Mouse (Mus musculus): Measurements from ENCODE around the gene Ppm1d. TPM values are rescaled to one million over a fixed set of nuclear protein-coding genes. Genes with fewer than 3 reads are reported as not detected.

Ppm1d gene
- polyA plus RNA-seq, 1 experiment from 2014 or later = 24.2 TPM

DNA sequence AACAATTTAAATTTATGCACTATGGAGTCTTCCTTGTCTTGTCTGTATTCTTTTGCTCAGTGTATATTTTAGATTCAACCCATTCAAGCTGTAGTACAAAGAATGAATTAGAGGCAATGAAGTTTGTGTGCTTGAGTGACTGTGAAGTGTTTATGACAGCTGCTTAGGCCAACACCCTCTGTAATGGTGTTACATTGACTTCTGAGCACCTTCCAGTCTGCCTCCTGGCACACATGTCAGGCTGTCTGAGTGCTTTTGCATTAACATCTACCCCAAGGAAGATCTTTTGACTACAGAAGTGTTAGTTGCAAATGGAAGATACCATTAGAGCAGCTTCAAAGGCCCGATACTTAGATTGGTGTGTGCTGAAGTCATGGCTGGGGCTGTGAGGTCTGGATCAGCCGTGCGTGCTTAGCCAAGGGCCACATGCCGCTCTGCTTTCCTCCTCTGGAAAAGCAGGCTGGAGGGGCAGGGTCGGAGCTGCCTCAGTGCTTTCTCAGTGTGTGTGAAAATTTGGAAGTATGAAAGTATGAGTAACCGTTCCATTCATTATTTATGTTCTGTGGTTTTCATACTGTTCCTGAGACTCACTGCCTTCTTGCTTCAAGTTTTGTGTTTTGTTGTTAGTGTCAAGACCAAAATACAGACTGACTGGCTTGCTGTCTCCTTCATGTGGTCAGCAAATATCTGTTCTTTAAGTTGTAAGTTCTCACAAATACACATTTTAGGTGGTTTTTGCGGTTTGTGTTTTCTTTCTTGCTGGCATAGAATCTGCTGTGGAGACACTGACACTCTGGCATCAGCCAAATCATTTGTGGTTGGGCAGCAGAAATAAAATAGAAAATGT lies 73.2 kb downstream of the Ppm1d start:
- H3K4me3 ChIP-seq (replicated peaks; ENCODE audit: low read depth, low read length) = no peak overlapping the region
- no peak overlapping the region for H3K27ac ChIP-seq (replicated peaks; ENCODE audit: low read depth, low read length)
- no peaks in the 10 kb centered on the region for H3K9me3 ChIP-seq (ENCODE audit: control insufficient read depth, low read length)
- H3K4me2 ChIP-seq (ENCODE audit: low read length) = no peak overlapping the region
- no peak for DNase-seq
- H3K9ac ChIP-seq (replicated peaks; ENCODE audit: low read length) = no peak overlapping the region
- no peaks in the 10 kb centered on the region for H3K27me3 ChIP-seq (ENCODE audit: control insufficient read depth, insufficient read depth, low read length)
- no peaks in the 10 kb centered on the region for H3K36me3 ChIP-seq (ENCODE audit: control insufficient read depth, insufficient read depth, low read length)
- no peak for ATAC-seq (ENCODE audit: low FRiP score, low TSS enrichment)
- no peaks in the 10 kb centered on the region for H3K4me1 ChIP-seq (ENCODE audit: control insufficient read depth, insufficient read depth, low read length)
- 81% methylated on average over 7 of the region's 7 CpGs for WGBS

DNA sequence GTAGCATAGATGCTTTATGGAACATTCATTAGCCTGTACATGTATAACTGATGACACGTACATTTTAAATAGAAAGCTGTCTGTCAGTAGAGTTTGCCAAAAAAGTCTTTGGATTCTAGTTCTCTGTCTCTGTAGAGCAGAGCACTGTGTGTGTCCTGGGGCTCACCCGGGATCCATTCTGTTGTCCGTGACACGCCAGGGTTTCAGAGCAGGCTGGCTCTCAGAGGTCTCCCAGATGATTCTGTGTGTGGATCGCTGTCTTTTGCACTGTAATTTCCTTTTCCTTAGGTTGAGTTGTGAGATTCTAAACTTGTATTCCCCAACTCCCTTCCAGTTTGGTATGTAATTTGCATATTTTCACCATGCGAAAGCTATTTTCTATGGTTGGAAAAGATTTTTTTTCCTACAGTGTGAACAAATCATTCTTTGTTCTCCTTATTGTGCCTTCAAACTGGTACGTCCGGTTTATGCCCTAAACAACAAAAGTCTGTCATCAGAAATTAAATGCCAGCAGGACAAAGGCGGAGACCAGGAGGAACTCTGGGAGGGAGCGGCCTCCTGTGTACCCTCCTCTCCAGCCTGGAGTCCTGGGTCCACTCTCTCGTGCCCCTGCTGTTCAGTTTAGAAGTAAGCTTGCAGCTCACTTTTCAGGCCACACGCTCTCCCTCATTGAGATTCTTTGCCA lies 81.3 kb downstream of the Ppm1d start:
- DNase-seq (peak; percentile 47), ATAC-seq (ENCODE audit: low FRiP score, low TSS enrichment) (no peak)
- H3K9ac ChIP-seq (replicated peaks; ENCODE audit: low read length) = no peak overlapping the region
- H3K27ac ChIP-seq (replicated peaks; ENCODE audit: low read depth, low read length) = no peak overlapping the region
- no peaks in the 10 kb centered on the region for H3K27me3 ChIP-seq (ENCODE audit: control insufficient read depth, insufficient read depth, low read length)
- WGBS = 32% methylated on average over 12 of the region's 12 CpGs
- H3K4me2 ChIP-seq (ENCODE audit: low read length) = no peak overlapping the region
- no peaks in the 10 kb centered on the region for H3K36me3 ChIP-seq (ENCODE audit: control insufficient read depth, insufficient read depth, low read length)
- no peak overlapping the region for H3K4me3 ChIP-seq (replicated peaks; ENCODE audit: low read depth, low read length)
- H3K4me1 ChIP-seq (ENCODE audit: control insufficient read depth, insufficient read depth, low read length) = 0 out of 2 replicates have a peak, but pooled peaks cover 4% of the 10 kb centered on the region
- H3K9me3 ChIP-seq (ENCODE audit: control insufficient read depth, low read length) = no peaks in the 10 kb centered on the region

DNA sequence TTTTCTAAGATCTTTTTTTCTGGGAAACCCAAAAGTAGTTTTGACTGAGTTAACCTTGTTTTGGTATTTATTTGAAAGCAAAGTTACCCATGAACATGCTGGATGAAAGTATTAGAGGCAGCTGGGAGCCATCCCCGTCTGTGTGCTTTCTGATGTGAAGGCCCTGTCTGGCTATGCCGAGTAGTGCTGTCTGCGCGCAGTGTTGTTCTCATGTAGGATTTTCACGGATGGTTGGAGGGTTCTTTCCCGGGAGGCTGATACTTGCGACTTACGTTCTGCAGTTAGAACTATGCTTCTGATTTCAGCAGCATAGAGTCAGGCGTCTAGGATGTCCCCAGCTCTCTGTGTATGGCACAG lies 81.8 kb downstream of the Ppm1d start:
- H3K4me1 ChIP-seq (ENCODE audit: control insufficient read depth, insufficient read depth, low read length) = 0 out of 2 replicates have a peak, but pooled peaks cover 4% of the 10 kb centered on the region
- H3K36me3 ChIP-seq (ENCODE audit: control insufficient read depth, insufficient read depth, low read length) = no peaks in the 10 kb centered on the region
- H3K27ac ChIP-seq (replicated peaks; ENCODE audit: low read depth, low read length) = no peak overlapping the region
- H3K4me2 ChIP-seq (ENCODE audit: low read length) = no peak overlapping the region
- no peak overlapping the region for H3K9ac ChIP-seq (replicated peaks; ENCODE audit: low read length)
- ATAC-seq (ENCODE audit: low FRiP score, low TSS enrichment) (no peak), DNase-seq (peak; percentile 38)
- no peak overlapping the region for H3K4me3 ChIP-seq (replicated peaks; ENCODE audit: low read depth, low read length)
- H3K9me3 ChIP-seq (ENCODE audit: control insufficient read depth, low read length) = no peaks in the 10 kb centered on the region
- 18% methylated on average over 9 of the region's 9 CpGs for WGBS
- H3K27me3 ChIP-seq (ENCODE audit: control insufficient read depth, insufficient read depth, low read length) = no peaks in the 10 kb centered on the region

DNA sequence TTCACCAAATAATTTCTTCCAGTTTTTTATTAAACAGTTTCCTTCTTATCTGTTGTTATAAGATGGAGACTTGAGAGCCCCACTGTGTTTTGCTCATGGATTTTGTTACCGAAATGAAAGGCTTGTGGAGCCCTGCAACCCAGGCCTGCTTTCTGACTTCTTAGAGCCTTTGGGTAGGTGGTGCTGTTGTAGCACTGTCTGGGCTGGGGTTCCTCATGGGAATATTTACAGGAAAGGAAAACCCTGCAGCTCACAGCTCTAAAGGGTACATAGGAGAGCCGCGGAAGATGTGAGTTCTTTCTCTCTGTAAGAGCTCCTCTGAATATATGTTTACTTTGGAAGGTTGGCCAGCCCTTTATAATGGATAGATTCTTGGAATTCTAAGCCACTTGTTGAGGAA lies 82.9 kb downstream of the Ppm1d start:
- Histone ChIP-seq H3K9me3 (ENCODE audit: control insufficient read depth, low read length) (no peaks in the 10 kb centered on the region), H3K4me1 (ENCODE audit: control insufficient read depth, insufficient read depth, low read length) (0 out of 2 replicates have a peak, but pooled peaks cover 4% of the 10 kb centered on the region), H3K27ac (replicated peaks; ENCODE audit: low read depth, low read length) (no peak overlapping the region), H3K4me3 (replicated peaks; ENCODE audit: low read depth, low read length) (no peak overlapping the region), H3K27me3 (ENCODE audit: control insufficient read depth, insufficient read depth, low read length) (no peaks in the 10 kb centered on the region), H3K4me2 (ENCODE audit: low read length) (no peak overlapping the region), H3K9ac (replicated peaks; ENCODE audit: low read length) (no peak overlapping the region), H3K36me3 (ENCODE audit: control insufficient read depth, insufficient read depth, low read length) (no peaks in the 10 kb centered on the region)
- DNase-seq = peak; percentile 13
- ATAC-seq (ENCODE audit: low FRiP score, low TSS enrichment) = no peak
- WGBS = 65% methylated on average over 3 of the region's 3 CpGs

DNA sequence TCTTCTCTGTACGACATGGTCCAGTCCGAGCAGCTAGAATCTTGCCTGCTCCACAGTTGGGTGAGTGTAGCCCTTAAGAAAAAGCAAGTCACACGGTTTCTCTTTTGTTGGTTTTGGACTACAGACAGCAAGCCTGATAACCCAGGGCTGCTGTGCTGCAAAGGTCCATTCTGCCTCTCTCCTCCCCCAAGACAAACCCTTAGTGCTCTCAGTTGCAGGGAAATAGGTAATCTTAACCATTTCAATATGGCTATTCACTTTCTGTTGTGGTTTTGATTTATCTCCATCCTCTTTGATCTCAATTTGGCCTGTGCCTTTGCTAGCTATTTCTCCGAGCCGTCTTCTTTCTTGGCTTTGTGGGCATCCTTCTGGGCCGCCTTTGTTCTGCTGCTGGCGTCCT lies 84.3 kb downstream of the Ppm1d start:
- Histone ChIP-seq H3K27ac (replicated peaks; ENCODE audit: low read depth, low read length) (no peak overlapping the region), H3K9me3 (ENCODE audit: control insufficient read depth, low read length) (no peaks in the 10 kb centered on the region), H3K27me3 (ENCODE audit: control insufficient read depth, insufficient read depth, low read length) (no peaks in the 10 kb centered on the region), H3K9ac (replicated peaks; ENCODE audit: low read length) (no peak overlapping the region), H3K4me1 (ENCODE audit: control insufficient read depth, insufficient read depth, low read length) (0 out of 2 replicates have a peak, but pooled peaks cover 4% of the 10 kb centered on the region), H3K36me3 (ENCODE audit: control insufficient read depth, insufficient read depth, low read length) (no peaks in the 10 kb centered on the region), H3K4me3 (replicated peaks; ENCODE audit: low read depth, low read length) (no peak overlapping the region), H3K4me2 (ENCODE audit: low read length) (no peak overlapping the region)
- ATAC-seq (ENCODE audit: low FRiP score, low TSS enrichment) (no peak), DNase-seq (no peak)
- WGBS = 19% methylated on average over 7 of the region's 7 CpGs

Other genes with a start within 250 kb of the Ppm1d start
- 17.9 and 19.9 TPM in 2 replicates for gene Usp32, start 171.1 kb upstream of the Ppm1d start, polyA plus RNA-seq (2014; fragmentation: Nextera tagmentation; extraction: Ambion mirVana)
- 1.5 TPM in 2 replicates for gene 1700125H20Rik, start 140.8 kb upstream of the Ppm1d start, polyA plus RNA-seq (2014; fragmentation: Nextera tagmentation; extraction: Ambion mirVana)
- 45.3 and 58.8 TPM in 2 replicates for gene Appbp2, start 76.1 kb upstream of the Ppm1d start, polyA plus RNA-seq (2014; fragmentation: Nextera tagmentation; extraction: Ambion mirVana)
- 26.2 and 33.4 TPM in 2 replicates for gene Bcas3, start 41.9 kb downstream of the Ppm1d start, polyA plus RNA-seq (2014; fragmentation: Nextera tagmentation; extraction: Ambion mirVana)

Data from midbrain, embryonic 14.5 days (tissue).